Mouse (Mus musculus) hindbrain, embryonic 15.5 days (tissue): ENCODE measurements around the gene 4933411K16Rik. TPM values are rescaled to one million over a fixed set of nuclear protein-coding genes. Genes with fewer than 3 reads are reported as not detected.

Experiments used
- ATAC-seq: fragments of 200-750 bp; cut with Nextera tagmentation; 2 replicates; pipeline ENCODE4 v1.8.0; 2017; ENCODE audit warnings: low read depth, moderate number of reproducible peaks, moderate TSS enrichment; ENCODE audit not compliant: low FRiP score
- H3K27ac ChIP-seq: fragments of 300-500 bp; sonication (generic); replicated peaks from 2 replicates; pipeline ENCODE4 v1.5.1; 2015; ENCODE audit warnings: mild to moderate bottlenecking, inconsistent platforms
- H3K27me3 ChIP-seq: fragments of 300-500 bp; sonication (generic); 2 replicates; pipeline ENCODE4 v1.6.1; 2015; ENCODE audit warnings: control low read depth, inconsistent platforms
- H3K36me3 ChIP-seq: fragments of 300-500 bp; sonication (generic); 2 replicates; pipeline ENCODE4 v1.6.1; 2015; ENCODE audit warnings: control low read depth, inconsistent platforms
- H3K4me1 ChIP-seq: fragments of 300-500 bp; sonication (generic); replicated peaks from 2 replicates; pipeline ENCODE4 v1.6.1; 2015; ENCODE audit warnings: control low read depth, inconsistent platforms
- H3K4me2 ChIP-seq: fragments of 300-500 bp; sonication (generic); 2 replicates; pipeline ENCODE4 v1.6.1; 2015; ENCODE audit warnings: moderate library complexity, mild to moderate bottlenecking, inconsistent platforms
- H3K4me3 ChIP-seq: fragments of 300-500 bp; sonication (generic); 2 replicates; pipeline ENCODE4 v1.5.1; 2015; ENCODE audit warnings: mild to moderate bottlenecking, inconsistent platforms
- H3K9ac ChIP-seq: fragments of 300-500 bp; sonication (generic); 2 replicates; pipeline ENCODE4 v1.6.1; 2015; ENCODE audit warnings: inconsistent platforms
- H3K9me3 ChIP-seq: fragments of 300-500 bp; sonication (generic); 2 replicates; pipeline ENCODE4 v1.6.1; 2016; ENCODE audit warnings: control low read depth, inconsistent platforms
- WGBS: fragments of 180-500 bp; shearing (Covaris S2); methylation state at CpG from one replicate; pipeline ENCODE4 v1.1.7; 2015; 5-methylcytosine and 5-hydroxymethylcytosine counted together
- polyA plus RNA-seq: library from polyadenylated mRNA; unstranded; fragments of >200 nt; fragmentation: Nextera tagmentation; extraction: Ambion mirVana; gene quantifications from 2 replicates; pipeline ENCODE4 v1.2.1, GENCODE M21; 2015

4933411K16Rik gene
- polyA plus RNA-seq, 1 experiment from 2014 or later: 0.14 TPM

- Histone ChIP-seq H3K9ac (peak overlapping the region; percentile 82), H3K4me3 (peak overlapping the region; percentile 82), H3K27me3 (no peaks in the 10 kb centered on the region), H3K27ac (peak overlapping the region; percentile 86), H3K36me3 (no peaks in the 10 kb centered on the region), H3K4me2 (peak overlapping the region; percentile 86), H3K4me1 (peaks cover 25% of the 10 kb centered on the region), H3K9me3 (no peaks in the 10 kb centered on the region)
- ATAC-seq: no peak
- WGBS: 8% methylated on average over 10 of the region's 10 CpGs
Observed at GRCm38 (mm10) chr19:42085690-42086089, 33.6 kb downstream of the 4933411K16Rik start.

DNA sequence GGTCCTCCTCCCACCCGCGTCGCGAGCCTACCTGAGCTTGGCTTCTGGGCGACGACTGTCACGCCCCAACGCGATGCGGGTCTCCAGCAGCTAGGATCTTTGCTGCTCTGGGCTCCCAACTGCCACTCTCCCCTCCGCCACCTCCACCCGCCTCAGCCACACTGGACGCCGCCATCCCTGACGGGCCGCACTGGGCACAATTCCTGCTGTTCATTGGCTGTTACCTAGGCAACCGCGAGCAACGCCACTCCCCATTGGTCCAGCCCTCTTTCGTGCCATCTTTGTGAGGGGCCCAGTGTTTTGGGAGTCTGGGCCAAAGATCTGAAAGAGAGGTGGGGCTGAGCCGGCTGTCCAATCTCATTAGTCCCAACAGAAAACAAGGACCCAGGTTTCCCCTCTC, 34.1 kb downstream of the 4933411K16Rik start, which contains the start of gene Morn4:
Gene Morn4, minus strand, starts transcription at position 192 of the 400 bp plus-strand sequence.
- H3K27ac ChIP-seq: peak within 1 kb of the TSS; percentile 86
- peak within 1 kb of the TSS; percentile 82 for H3K9ac ChIP-seq
- no peaks in the 10 kb centered on the region for H3K36me3 ChIP-seq
- H3K4me2 ChIP-seq: peak within 1 kb of the TSS; percentile 86
- ATAC-seq: peak; percentile 86
- peak within 1 kb of the TSS; percentile 82 for H3K4me3 ChIP-seq
- no peaks in the 10 kb centered on the region for H3K9me3 ChIP-seq
- 0% methylated on average over 21 of the region's 21 CpGs for WGBS
- no peaks in the 10 kb centered on the region for H3K27me3 ChIP-seq
- H3K4me1 ChIP-seq: peaks cover 27% of the 10 kb centered on the region

DNA sequence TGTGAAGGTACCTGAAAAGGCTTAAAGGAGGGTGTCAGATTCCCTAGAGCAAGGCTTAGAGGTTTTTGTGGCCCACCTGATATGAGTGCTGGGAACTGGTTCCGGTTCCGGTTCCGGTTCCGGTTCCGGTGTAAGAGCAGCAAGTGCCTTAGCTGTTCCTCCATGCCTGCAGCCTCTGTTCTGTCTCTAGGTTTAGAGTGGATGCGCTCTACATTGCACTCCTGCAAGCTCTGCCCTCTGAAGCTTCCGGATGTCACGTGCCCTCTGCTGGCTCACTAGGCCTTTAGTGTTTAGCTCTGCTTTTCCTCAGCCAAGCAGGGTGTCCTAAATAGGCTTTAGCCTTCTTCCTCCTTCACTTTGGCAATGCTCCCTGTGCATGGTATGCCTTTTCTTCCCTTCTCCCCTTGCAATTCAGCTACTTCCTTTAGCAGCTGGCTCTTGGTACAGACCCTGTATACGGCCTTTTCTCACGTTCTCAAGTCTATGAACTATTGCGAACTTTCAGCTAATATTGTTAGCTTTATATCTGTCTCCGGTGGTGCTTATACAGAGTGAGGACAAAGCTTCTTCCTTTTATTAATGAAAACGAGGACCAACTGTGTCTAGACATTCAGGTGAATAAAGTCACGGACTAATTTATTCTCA, 37.2 kb downstream of the 4933411K16Rik start:
- Histone ChIP-seq H3K4me1 (peaks cover 37% of the 10 kb centered on the region), H3K4me2 (peak overlapping the region; percentile 75), H3K36me3 (0 out of 2 replicates have a peak, but pooled peaks cover 3% of the 10 kb centered on the region), H3K4me3 (peak overlapping the region; percentile 63), H3K27ac (peak overlapping the region; percentile 81), H3K9ac (no peak overlapping the region), H3K27me3 (no peaks in the 10 kb centered on the region), H3K9me3 (no peaks in the 10 kb centered on the region)
- WGBS: 21% methylated on average over 14 of the region's 14 CpGs
- ATAC-seq: no peak

- no peaks in the 10 kb centered on the region for H3K27me3 ChIP-seq
- 1% methylated on average over 53 of the region's 55 CpGs for WGBS
- H3K9ac ChIP-seq: peak within 1 kb of the TSS; percentile 65
- ATAC-seq: peak; percentile 98
- peak within 1 kb of the TSS; percentile 75 for H3K4me2 ChIP-seq
- H3K4me1 ChIP-seq: peaks cover 33% of the 10 kb centered on the region
- peak within 1 kb of the TSS; percentile 63 for H3K4me3 ChIP-seq
- 0 out of 2 replicates have a peak, but pooled peaks cover 3% of the 10 kb centered on the region for H3K36me3 ChIP-seq
- H3K9me3 ChIP-seq: no peaks in the 10 kb centered on the region
- peak within 1 kb of the TSS; percentile 84 for H3K27ac ChIP-seq
Observed at GRCm38 (mm10) chr19:42089748-42090595, 37.9 kb downstream of the 4933411K16Rik start, which contains the start of gene Pi4k2a. Gene Pi4k2a (plus strand): TSS chr19:42090470.

GRCm38 (mm10) chr19:42090637-42091141, 38.6 kb downstream of the 4933411K16Rik start:
- Histone ChIP-seq H3K36me3 (0 out of 2 replicates have a peak, but pooled peaks cover 3% of the 10 kb centered on the region), H3K4me1 (peaks cover 29% of the 10 kb centered on the region), H3K27ac (peak overlapping the region; percentile 84), H3K9me3 (no peaks in the 10 kb centered on the region), H3K4me2 (peak overlapping the region; percentile 64), H3K9ac (peak overlapping the region; percentile 65), H3K27me3 (no peaks in the 10 kb centered on the region), H3K4me3 (peak overlapping the region; percentile 63)
- whole genome bisulfite sequencing: 0% methylated on average over 37 of the region's 52 CpGs
- peak; percentile 58 for ATAC-seq

DNA sequence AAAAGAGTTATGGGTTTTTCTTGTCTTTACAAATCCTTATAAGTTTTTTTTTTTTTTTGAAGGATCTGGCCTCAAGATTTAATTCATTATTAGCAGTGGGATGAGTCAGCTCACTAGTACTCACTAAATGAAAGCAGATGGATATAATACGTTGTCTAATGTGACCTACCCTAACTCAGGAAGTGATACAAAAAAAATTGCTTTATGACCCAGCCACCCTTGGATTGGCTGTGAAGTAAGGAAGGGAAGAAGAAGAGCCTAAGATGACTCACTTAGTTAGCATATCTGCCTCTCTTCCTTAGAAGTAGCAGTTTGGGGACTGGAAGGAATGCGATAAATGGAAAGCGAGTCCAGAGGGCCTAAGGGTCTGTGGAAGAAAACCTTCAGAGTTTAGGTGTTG, 47.4 kb downstream of the 4933411K16Rik start:
- 94% methylated on average over 3 of the region's 3 CpGs for WGBS
- Histone ChIP-seq H3K36me3 (peaks cover 20% of the 10 kb centered on the region), H3K27ac (no peak overlapping the region), H3K4me2 (no peak overlapping the region), H3K9me3 (no peaks in the 10 kb centered on the region), H3K4me1 (no peaks in the 10 kb centered on the region), H3K4me3 (no peak overlapping the region), H3K27me3 (no peaks in the 10 kb centered on the region), H3K9ac (no peak overlapping the region)
- ATAC-seq: no peak

Other genes starting within 250 kb of the 4933411K16Rik start
- 19.1 and 21.1 TPM in 2 replicates for gene Frat1, start 222.3 kb upstream of the 4933411K16Rik start, polyA plus RNA-seq
- gene Frat2, start 204.1 kb upstream of the 4933411K16Rik start, polyA plus RNA-seq: 6.7 and 8.1 TPM in 2 replicates
- 17.6 and 19.4 TPM in 2 replicates for gene Rrp12, start 156.1 kb upstream of the 4933411K16Rik start, polyA plus RNA-seq
- gene Pgam1, start 140.3 kb upstream of the 4933411K16Rik start, polyA plus RNA-seq: 530 and 573 TPM in 2 replicates
- 52.3 and 59.8 TPM in 2 replicates for gene Exosc1, start 118.8 kb upstream of the 4933411K16Rik start, polyA plus RNA-seq
- gene Zdhhc16, start 118.8 kb upstream of the 4933411K16Rik start, polyA plus RNA-seq: 85.9 and 86.6 TPM in 2 replicates
- gene Mms19, start 71.1 kb upstream of the 4933411K16Rik start, polyA plus RNA-seq: 31.3 and 33.4 TPM in 2 replicates
- 13.0 and 15.0 TPM in 2 replicates for gene Ubtd1, start 70.5 kb upstream of the 4933411K16Rik start, polyA plus RNA-seq
- gene Ankrd2, start 16.2 kb upstream of the 4933411K16Rik start, polyA plus RNA-seq: 1.0 and 1.3 TPM in 2 replicates
- gene Hoga1, start 6.6 kb upstream of the 4933411K16Rik start, polyA plus RNA-seq: 1.6 and 1.8 TPM in 2 replicates
- 130 and 140 TPM in 2 replicates for gene Morn4, start 34.1 kb downstream of the 4933411K16Rik start, polyA plus RNA-seq
- gene Pi4k2a, start 38.2 kb downstream of the 4933411K16Rik start, polyA plus RNA-seq: 29.5 and 33.5 TPM in 2 replicates
- 7.8 and 9.6 TPM in 2 replicates for gene Avpi1, start 76.8 kb downstream of the 4933411K16Rik start, polyA plus RNA-seq
- 4.3 and 4.6 TPM in 2 replicates for gene Marveld1, start 95.2 kb downstream of the 4933411K16Rik start, polyA plus RNA-seq
- 60.0 and 65.0 TPM in 2 replicates for gene Zfyve27, start 111.7 kb downstream of the 4933411K16Rik start, polyA plus RNA-seq
- gene Sfrp5, start 150.0 kb downstream of the 4933411K16Rik start, polyA plus RNA-seq: 3.2 and 4.0 TPM in 2 replicates
- gene Golga7b, start 195.3 kb downstream of the 4933411K16Rik start, polyA plus RNA-seq: 61.7 and 68.4 TPM in 2 replicates